Mouse (Mus musculus) embryo, embryonic 11 days (tissue): Measurements from ENCODE around the gene Zbtb34.
A peak's percentile ranks its signal among the peaks of the same experiment; 100 is the strongest.

Source experiments
- DNase-seq: peaks from one replicate; pipeline ENCODE4 v3.0.0-alpha.2; 2015

Gene Zbtb34

GRCm38 (mm10) chr2:33445741-33446140 is 14.6 kb upstream of the Zbtb34 start:
- DNase-seq = no peak

GRCm38 (mm10) chr2:33444862-33445261 is 13.7 kb upstream of the Zbtb34 start:
- DNase-seq = no peak

GRCm38 (mm10) chr2:33444358-33444757 is 13.2 kb upstream of the Zbtb34 start:
- DNase-seq = no peak

GRCm38 (mm10) chr2:33442701-33443100 is 11.6 kb upstream of the Zbtb34 start:
- no peak for DNase-seq

GRCm38 (mm10) chr2:33440893-33441292 is 9.8 kb upstream of the Zbtb34 start:
- DNase-seq = peak; percentile 33

GRCm38 (mm10) chr2:33439980-33440670 is 9.0 kb upstream of the Zbtb34 start:
- peak; percentile 5 for DNase-seq

GRCm38 (mm10) chr2:33439471-33439881 is 8.4 kb upstream of the Zbtb34 start:
- DNase-seq = peak; percentile 49

- peak; percentile 70 for DNase-seq
These were observed 7.3 kb upstream of the Zbtb34 start for GRCm38 (mm10) chr2:33438377-33438776.

- peak; percentile 11 for DNase-seq
These were observed 6.1 kb upstream of the Zbtb34 start for GRCm38 (mm10) chr2:33437184-33437583.

- peak; percentile 47 for DNase-seq
These were observed 5.0 kb upstream of the Zbtb34 start for GRCm38 (mm10) chr2:33436035-33436580.

- peak; percentile 2 for DNase-seq
These were observed 4.0 kb upstream of the Zbtb34 start for GRCm38 (mm10) chr2:33435036-33435650.

- peak; percentile 83 for DNase-seq
These were observed 1.8 kb upstream of the Zbtb34 start for GRCm38 (mm10) chr2:33432877-33433276.

- peak; percentile 27 for DNase-seq
These were observed 898 bp downstream of the Zbtb34 start for GRCm38 (mm10) chr2:33430081-33430770.

- DNase-seq = peak; percentile 14
These were observed 1.8 kb downstream of the Zbtb34 start for GRCm38 (mm10) chr2:33429339-33429738.

GRCm38 (mm10) chr2:33426640-33427398 is 4.3 kb downstream of the Zbtb34 start:
- DNase-seq = no peak

GRCm38 (mm10) chr2:33417454-33417853 is 13.7 kb downstream of the Zbtb34 start:
- no peak for DNase-seq

GRCm38 (mm10) chr2:33414019-33414418 is 17.1 kb downstream of the Zbtb34 start:
- DNase-seq = no peak

- DNase-seq = no peak
These were observed 19.0 kb downstream of the Zbtb34 start for GRCm38 (mm10) chr2:33412111-33412510.

GRCm38 (mm10) chr2:33403511-33404003 is 27.6 kb downstream of the Zbtb34 start:
- no peak for DNase-seq

GRCm38 (mm10) chr2:33402638-33403037 is 28.5 kb downstream of the Zbtb34 start:
- no peak for DNase-seq

GRCm38 (mm10) chr2:33402236-33402635 is 28.9 kb downstream of the Zbtb34 start:
- DNase-seq = peak; percentile 73

GRCm38 (mm10) chr2:33401217-33401616 is 29.9 kb downstream of the Zbtb34 start:
- peak; percentile 14 for DNase-seq

- DNase-seq = no peak
These were observed 30.6 kb downstream of the Zbtb34 start for GRCm38 (mm10) chr2:33400541-33400940.
